Mouse (Mus musculus): ENCODE results near the gene Gm6871. TPM values are rescaled to one million over a fixed set of nuclear protein-coding genes. Genes with fewer than 3 reads are reported as not detected.
"Not testable (repeated sequence)": the region's sequence is repeated elsewhere in the genome, so short reads cannot be mapped to it uniquely, and the experiment has no call there.

The Gm6871 gene
- polyA plus RNA-seq (2011; ENCODE audit: insufficient read depth, insufficient read length, low replicate concordance, missing spikeins): 1.5 TPM in 1 of 2 replicates, not detected in the other

DNA sequence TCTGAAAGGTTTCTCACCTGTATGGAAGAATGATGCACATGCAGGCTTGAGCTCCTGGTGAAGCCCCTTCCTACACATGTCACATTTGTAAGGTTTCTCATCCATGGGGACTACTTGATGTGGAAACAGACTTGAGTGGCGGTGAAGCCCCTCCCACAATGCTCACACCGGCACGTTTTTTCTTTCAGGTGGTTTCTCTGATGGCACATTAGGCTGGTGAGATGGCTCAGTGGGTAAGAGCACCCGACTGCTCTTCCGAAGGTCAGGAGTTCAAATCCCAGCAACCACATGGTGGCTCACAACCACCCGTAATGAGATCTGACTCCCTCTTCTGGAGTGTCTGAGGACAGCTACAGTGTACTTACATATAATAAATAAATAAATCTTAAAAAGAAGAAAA, at the start of gene Gm6871:
TSS of gene Gm6871 (minus strand) at position 101 of the 400 bp plus-strand sequence.
- not testable (repeated sequence) for H3K27ac ChIP-seq (ENCODE audit: control insufficient read depth, insufficient read depth, low read depth, low read length, poor library complexity); H3K4me1 ChIP-seq (ENCODE audit: control insufficient read depth, insufficient read depth, low read length); H3K4me3 ChIP-seq (replicated peaks; ENCODE audit: control insufficient read depth, low read depth, low read length)
- WGBS: 74% methylated on average over 6 of the region's 6 CpGs

DNA sequence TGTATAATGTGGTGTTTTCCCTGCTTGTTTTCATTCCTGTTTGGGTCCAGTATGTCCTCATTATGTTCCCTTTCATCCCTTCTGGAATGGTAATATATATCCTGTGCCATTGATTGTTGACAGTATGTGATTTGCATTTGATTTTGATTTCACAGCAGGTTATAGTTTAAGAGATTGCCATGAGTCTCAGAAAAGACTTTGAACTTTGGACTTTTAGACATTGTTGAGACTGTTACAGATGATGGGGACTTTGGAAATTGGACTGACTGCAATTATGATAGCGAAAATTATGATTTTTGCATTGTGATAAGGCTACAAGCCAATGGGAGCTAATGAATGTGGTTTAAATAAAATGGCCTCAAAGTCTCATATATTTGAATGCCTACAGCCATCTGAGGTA, 42.8 kb upstream of the Gm6871 start:
- not testable (repeated sequence) for H3K4me3 ChIP-seq (replicated peaks; ENCODE audit: control insufficient read depth, low read depth, low read length); H3K27ac ChIP-seq (ENCODE audit: control insufficient read depth, insufficient read depth, low read depth, low read length, poor library complexity); H3K4me1 ChIP-seq (ENCODE audit: control insufficient read depth, insufficient read depth, low read length)
- WGBS: 92% methylated on average over 1 of the region's 1 CpGs

DNA sequence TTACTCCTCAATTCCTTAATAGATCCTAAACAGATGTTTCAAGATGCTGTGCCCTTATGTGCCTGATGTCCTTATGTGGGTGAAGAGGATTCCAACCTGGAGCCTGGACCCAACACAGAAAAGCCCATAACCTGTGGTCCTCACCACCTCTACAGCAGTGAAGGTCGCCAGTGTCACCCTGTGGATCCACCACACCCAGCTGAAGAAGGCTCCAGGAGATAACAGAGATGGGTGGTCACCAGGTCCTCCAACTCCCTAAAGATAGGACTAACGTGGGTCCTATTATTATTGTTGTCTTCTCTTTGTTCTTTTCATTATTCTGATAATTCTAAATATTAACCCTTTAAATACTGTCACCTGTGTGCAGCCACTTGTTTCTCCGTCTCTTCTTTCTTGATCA, 38.2 kb upstream of the Gm6871 start:
- 64% methylated on average over 3 of the region's 3 CpGs for WGBS
- no peaks in the 10 kb centered on the region for H3K4me1 ChIP-seq (ENCODE audit: control insufficient read depth, insufficient read depth, low read length)
- no peak for TF ChIP-seq CTCF (IDR thresholded peaks at IDR 0.05; ENCODE audit: control insufficient read depth, insufficient read depth, low read length)
- no peak for TF ChIP-seq POLR2A (IDR thresholded peaks at IDR 0.05; ENCODE audit: borderline replicate concordance, control insufficient read depth, low read depth, low read length)
- H3K4me3 ChIP-seq (replicated peaks; ENCODE audit: control insufficient read depth, low read depth, low read length): no peak overlapping the region
- H3K27ac ChIP-seq (ENCODE audit: control insufficient read depth, insufficient read depth, low read depth, low read length, poor library complexity): no peak overlapping the region

DNA sequence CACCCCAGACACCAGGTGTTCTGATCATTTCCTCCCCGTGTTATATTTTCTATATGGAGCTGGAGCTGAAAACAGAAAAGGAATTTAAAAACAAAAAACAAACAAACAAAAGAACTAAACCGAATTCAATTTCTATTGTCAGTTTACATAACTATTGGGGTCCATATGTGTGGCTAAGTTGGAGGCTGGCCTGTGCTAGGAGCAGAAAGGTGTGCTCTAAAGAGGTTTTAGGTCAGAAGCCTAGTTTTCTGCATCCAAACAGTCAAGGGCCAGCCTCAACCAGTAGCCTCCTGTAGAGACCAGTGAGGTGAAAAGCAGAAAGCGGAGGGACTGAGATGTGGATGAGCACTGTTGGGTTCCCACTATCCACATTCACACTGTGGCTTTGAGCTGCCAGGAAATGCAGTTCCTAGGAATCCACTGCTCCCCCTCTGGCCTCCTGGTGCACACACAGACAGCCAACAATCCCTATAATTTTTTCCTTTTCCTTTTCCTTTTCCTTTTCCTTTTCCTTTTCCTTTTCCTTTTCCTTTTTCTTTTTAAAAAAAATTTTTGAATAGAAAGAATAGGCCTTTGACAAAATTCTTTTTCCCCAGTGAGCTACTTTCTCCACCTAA, 26.6 kb upstream of the Gm6871 start:
- WGBS: 25% methylated on average over 3 of the region's 3 CpGs
- TF ChIP-seq CTCF (IDR thresholded peaks at IDR 0.05; ENCODE audit: control insufficient read depth, insufficient read depth, low read length): no peak
- TF ChIP-seq POLR2A (IDR thresholded peaks at IDR 0.05; ENCODE audit: borderline replicate concordance, control insufficient read depth, low read depth, low read length): no peak
- Histone ChIP-seq H3K4me1 (ENCODE audit: control insufficient read depth, insufficient read depth, low read length) (no peaks in the 10 kb centered on the region; the same call in 1 of the 2 replicates), H3K4me3 (replicated peaks; ENCODE audit: control insufficient read depth, low read depth, low read length) (peak overlapping the region; percentile 36), H3K27ac (ENCODE audit: control insufficient read depth, insufficient read depth, low read depth, low read length, poor library complexity) (no peak overlapping the region)

DNA sequence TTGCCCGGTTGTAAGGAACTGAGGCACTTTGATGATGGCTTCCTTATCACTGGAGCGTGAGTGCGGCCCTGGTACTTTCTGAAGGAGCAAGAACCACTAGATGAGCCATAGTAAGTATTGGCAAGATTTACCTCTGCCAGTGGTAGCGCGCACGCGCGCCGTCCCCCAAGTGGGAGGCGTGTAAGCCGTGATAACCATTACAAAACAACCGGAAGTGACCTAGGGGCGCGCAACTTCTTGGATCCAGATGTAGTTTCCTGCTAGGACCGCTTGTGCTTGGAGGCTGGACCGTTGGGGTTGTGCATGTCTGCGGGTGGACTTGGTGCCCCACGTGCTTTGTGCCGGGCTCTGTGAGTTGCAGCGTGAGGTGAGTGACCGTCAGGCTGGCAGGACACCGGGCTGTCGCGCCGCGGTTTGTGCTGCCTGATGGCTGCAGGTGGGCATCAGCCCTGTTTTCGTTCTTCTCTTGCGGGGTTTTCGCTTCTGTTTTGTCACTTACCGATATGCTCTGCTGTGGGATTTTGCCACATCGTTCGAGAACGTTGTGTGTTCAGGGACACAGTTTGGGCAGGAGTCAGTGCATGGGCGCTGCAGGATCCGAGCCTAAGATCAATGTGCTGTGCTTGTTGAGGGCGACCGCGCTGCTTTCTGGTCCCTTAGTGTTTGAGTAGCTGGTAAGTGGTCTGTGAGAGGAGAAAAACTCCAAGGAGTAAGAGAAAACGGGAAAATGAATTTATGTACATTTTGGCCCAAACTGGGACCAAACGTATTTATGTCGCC, 25.8 kb upstream of the Gm6871 start, which contains the start of gene 2610021A01Rik:
TSS of gene 2610021A01Rik (plus strand) at position 197 of the 780 bp plus-strand sequence.
- Histone ChIP-seq H3K27ac (ENCODE audit: control insufficient read depth, insufficient read depth, low read depth, low read length, poor library complexity) (peak within 1 kb of the TSS; percentile 44; the same call in 1 of the 2 replicates), H3K4me1 (ENCODE audit: control insufficient read depth, insufficient read depth, low read length) (no peaks in the 10 kb centered on the region; the same call in 1 of the 2 replicates), H3K4me3 (replicated peaks; ENCODE audit: control insufficient read depth, low read depth, low read length) (peak within 1 kb of the TSS; percentile 83)
- TF ChIP-seq POLR2A (IDR thresholded peaks at IDR 0.05; ENCODE audit: borderline replicate concordance, control insufficient read depth, low read depth, low read length): peak; percentile 40; the same call in 1 of the 2 replicates
- TF ChIP-seq CTCF (IDR thresholded peaks at IDR 0.05; ENCODE audit: control insufficient read depth, insufficient read depth, low read length): no peak
- under 1% methylated on average over 41 of the region's 41 CpGs for WGBS

DNA sequence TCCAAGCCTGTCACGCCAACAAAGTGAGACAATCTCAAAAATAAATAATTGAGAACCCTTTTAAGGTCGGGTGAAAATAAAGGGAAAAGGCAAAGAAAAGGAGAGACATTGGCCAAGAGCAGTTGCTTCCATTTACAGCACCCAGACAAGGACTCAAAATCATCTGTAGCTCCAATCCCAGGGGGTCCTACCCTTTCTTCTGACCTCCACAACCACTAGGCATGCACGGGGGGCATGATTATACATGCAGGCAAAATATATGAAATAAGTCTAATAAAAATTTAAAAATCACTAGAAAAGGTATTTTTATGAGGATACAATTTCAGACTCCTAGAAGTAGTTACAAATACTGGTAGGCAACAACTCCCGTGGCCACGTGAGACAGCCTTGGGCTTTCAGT, 25.2 kb upstream of the Gm6871 start:
- Histone ChIP-seq H3K4me1 (ENCODE audit: control insufficient read depth, insufficient read depth, low read length) (no peaks in the 10 kb centered on the region; the same call in 1 of the 2 replicates), H3K4me3 (replicated peaks; ENCODE audit: control insufficient read depth, low read depth, low read length) (peak overlapping the region; percentile 83), H3K27ac (ENCODE audit: control insufficient read depth, insufficient read depth, low read depth, low read length, poor library complexity) (no peak overlapping the region)
- no peak for TF ChIP-seq POLR2A (IDR thresholded peaks at IDR 0.05; ENCODE audit: borderline replicate concordance, control insufficient read depth, low read depth, low read length)
- TF ChIP-seq CTCF (IDR thresholded peaks at IDR 0.05; ENCODE audit: control insufficient read depth, insufficient read depth, low read length): no peak
- 48% methylated on average over 5 of the region's 5 CpGs for WGBS

DNA sequence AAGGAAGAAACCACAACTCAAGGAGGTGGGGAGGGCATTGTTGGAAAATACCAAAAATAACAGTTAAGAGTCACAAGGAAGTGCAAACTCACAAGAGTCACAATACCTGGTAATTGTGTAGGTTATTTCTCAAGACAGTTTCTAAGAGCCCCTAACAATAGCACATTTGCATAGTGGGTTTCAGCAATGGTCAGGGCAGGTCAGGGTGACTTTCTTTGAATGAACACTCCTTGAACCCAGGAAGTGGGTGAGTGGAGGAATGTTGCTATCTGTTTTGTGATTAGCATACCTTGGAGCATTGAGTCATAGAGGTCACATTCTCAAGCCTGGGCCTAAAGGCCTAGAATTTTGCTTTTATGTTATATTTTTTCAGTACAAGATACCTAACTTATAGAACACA, 14.4 kb upstream of the Gm6871 start:
- not testable (repeated sequence) for H3K27ac ChIP-seq (ENCODE audit: control insufficient read depth, insufficient read depth, low read depth, low read length, poor library complexity); H3K4me1 ChIP-seq (ENCODE audit: control insufficient read depth, insufficient read depth, low read length); H3K4me3 ChIP-seq (replicated peaks; ENCODE audit: control insufficient read depth, low read depth, low read length)

DNA sequence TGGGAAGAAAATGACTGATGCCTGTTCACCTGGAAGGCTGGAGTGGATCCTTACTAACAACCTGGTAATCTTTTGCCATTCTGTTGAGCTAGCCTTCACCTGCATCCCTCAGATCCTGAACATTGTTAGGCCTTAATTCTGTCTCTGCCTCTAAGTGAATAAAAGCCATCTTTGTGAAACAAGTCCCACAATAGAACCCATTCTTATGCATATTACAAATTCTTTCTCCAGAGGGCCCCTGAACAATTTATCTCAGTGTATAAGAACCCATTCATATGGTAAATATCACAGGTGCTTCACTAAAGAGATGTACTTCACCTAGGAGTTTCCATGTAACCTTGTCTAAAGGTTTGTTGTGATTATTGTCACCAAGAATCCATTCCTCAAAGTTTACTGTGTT, 8.6 kb upstream of the Gm6871 start:
- no peak overlapping the region for H3K27ac ChIP-seq (ENCODE audit: control insufficient read depth, insufficient read depth, low read depth, low read length, poor library complexity)
- no peak overlapping the region for H3K4me3 ChIP-seq (replicated peaks; ENCODE audit: control insufficient read depth, low read depth, low read length)
- TF ChIP-seq CTCF (IDR thresholded peaks at IDR 0.05; ENCODE audit: control insufficient read depth, insufficient read depth, low read length) (no peak), POLR2A (IDR thresholded peaks at IDR 0.05; ENCODE audit: borderline replicate concordance, control insufficient read depth, low read depth, low read length) (no peak)
- no peaks in the 10 kb centered on the region for H3K4me1 ChIP-seq (ENCODE audit: control insufficient read depth, insufficient read depth, low read length)

DNA sequence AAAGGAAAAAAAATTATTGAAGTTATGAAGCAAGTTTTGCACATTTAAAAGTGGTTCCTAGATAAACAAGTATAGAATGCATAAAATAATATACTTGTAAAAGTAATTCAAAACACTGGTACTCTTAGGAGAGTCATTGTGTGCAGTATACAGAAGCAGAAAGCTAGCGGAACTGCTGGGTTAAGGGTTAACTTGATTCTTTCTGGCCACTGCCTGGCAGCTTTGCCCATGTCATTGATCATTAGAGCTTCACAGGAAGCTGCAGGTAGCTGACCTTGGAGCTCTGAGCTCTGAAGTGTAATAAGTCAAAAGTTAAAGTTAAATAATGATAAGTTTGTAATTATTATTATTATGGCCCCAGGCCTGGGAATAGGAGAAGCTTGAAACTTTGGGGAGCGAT, 4.5 kb upstream of the Gm6871 start:
- no peak overlapping the region for H3K27ac ChIP-seq (ENCODE audit: control insufficient read depth, insufficient read depth, low read depth, low read length, poor library complexity)
- H3K4me3 ChIP-seq (replicated peaks; ENCODE audit: control insufficient read depth, low read depth, low read length): no peak overlapping the region

More for the DNA sequence above, 4.5 kb upstream of the Gm6871 start:
- WGBS: 88% methylated on average over 2 of the region's 2 CpGs
- no peaks in the 10 kb centered on the region for H3K4me1 ChIP-seq (ENCODE audit: control insufficient read depth, insufficient read depth, low read length)
- TF ChIP-seq CTCF (IDR thresholded peaks at IDR 0.05; ENCODE audit: control insufficient read depth, insufficient read depth, low read length) (no peak), POLR2A (IDR thresholded peaks at IDR 0.05; ENCODE audit: borderline replicate concordance, control insufficient read depth, low read depth, low read length) (no peak)

All from bone marrow, adult 2 months (tissue).